Mouse (Mus musculus): ENCODE results near the gene Parvb.
A peak's percentile ranks its signal among the peaks of the same experiment; 100 is the strongest.
"Not testable (repeated sequence)": the region's sequence is repeated elsewhere in the genome, so short reads cannot be mapped to it uniquely, and the experiment has no call there.

Gene Parvb

DNA sequence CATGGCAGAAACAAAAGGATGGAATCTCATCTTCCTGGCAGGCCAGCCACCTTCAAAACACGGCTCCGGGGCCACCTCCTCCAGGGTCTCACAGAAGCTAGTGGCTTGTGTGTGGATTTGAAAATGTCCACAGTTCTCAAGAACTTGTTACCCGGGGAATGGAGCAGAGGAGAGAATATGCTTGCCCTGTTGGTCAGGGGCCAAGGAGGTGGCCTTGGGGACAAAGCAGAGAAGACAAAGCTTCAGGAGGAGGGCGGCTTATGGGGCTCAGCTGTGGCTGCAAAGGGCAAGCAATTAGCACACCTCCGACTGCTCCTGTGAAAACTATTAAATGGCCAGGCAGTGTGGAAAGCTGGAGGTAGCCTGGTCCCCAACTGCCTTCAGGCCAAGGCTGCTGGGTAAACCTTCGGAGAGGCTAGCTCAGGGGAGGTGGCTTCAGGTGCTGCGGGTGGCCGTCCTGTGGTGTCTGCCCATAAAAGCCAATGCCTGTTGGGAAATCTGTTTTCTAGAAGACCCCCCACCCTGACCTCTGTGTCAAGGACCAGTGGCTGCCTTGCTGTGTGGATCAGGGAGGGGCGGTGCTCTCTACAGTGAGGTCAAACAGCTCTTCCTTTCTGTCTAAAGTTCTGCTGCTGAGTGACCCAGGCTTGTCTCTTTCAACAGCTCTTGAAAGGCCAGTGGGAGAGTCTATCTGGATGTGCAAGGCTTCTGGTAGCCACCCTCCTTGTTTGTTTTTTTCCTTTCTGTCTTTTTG, 26.9 kb downstream of the Parvb start:
- no peak for DNase-seq (ENCODE audit: low spot score)

- DNase-seq (ENCODE audit: low spot score): peak; percentile 41
Observed at GRCm38 (mm10) chr15:84260123-84260822, 28.4 kb downstream of the Parvb start.

GRCm38 (mm10) chr15:84262630-84263029, 30.8 kb downstream of the Parvb start:
- no peak for DNase-seq (ENCODE audit: low spot score)

DNA sequence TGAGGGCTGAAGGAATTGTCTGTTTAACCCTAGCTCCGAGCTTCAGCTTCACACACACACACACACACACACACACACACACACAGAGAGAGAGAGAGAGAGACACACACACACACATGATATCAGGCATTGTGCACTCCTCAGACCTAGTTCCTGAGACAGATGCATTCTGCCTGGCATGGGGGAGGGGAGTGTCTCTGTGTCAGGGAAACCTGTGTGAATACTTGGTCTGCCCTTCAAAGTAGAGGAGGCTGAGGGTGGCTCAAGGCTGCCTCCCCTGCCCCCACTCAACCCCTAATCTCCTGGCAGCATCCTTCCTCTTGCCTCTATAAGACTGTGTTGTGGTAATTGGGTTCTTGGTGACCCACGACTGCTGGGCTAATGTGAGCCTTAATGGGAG, 31.7 kb downstream of the Parvb start:
- no peak for DNase-seq (ENCODE audit: low spot score)

DNA sequence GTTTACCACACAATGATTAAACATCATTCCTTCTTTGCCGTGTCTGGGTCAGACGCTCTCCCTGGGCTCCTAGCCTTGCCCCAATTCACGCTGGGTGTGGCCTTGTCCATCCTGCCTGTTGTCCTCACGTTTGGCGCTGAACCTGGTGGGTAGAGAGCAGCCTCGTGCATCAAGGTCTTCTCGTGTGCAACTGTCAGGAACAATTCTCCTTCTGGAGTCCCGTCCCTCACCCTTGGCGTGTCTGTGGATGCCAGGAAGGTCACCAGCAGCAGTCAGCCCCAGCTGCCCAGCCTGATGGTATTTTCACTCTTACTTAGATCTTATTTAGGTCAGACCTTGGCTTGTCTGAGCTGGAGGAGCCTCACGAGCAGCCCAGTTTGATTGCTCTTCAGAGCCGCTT, 33.3 kb downstream of the Parvb start:
- DNase-seq (ENCODE audit: low spot score): no peak

DNA sequence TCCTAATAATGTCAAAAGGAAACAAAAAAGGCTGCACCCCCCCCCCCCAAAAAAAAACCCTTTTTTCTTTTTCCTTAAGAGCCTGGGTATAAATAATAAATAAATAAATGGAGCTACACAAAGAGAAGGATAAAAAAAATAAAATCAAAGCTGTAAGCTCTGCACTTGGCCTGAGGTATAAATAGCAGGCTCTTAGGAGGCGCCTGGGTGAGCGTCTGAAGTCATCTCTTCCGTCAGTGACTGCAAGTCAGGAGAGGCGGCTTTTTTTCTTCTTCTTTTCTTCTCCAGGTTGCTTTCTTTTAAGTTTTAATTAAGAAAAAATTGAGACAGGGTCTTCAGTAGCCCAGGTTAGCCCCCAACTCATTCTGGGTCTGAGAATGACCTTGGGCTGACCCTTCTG, 34.4 kb downstream of the Parvb start:
- DNase-seq (ENCODE audit: low spot score): no peak

DNA sequence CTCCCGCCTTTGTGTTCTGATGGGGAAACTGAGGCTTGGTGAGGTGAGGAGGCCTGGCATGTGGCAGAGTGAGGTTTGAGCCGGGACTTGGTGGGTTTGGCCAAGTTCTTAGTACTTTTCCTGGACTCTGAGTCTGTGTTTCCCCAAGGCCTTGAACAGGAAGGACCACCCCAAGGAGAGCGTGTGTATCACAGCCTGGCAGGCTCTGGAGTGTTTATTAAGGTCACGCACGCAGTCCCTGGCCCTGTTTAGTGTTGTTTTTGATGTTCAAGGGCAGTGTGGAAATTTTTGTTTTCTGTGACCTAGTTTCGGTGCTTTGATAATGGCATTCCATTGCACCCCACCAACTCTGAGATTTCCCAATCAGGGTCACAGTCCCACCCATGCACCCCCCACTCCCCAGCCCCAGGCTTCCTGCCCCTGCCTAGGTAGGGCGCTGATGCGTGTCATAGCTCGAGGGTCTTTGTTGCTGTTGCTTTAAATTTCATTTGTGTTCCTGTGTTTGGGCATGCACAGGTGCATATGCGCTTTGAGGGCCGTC, 35.9 kb downstream of the Parvb start:
- DNase-seq (ENCODE audit: low spot score): no peak

- DNase-seq (ENCODE audit: low spot score): no peak
Observed at GRCm38 (mm10) chr15:84269107-84269633, 37.3 kb downstream of the Parvb start.

- DNase-seq (ENCODE audit: low spot score): no peak
Observed at GRCm38 (mm10) chr15:84270032-84270431, 38.2 kb downstream of the Parvb start.

DNA sequence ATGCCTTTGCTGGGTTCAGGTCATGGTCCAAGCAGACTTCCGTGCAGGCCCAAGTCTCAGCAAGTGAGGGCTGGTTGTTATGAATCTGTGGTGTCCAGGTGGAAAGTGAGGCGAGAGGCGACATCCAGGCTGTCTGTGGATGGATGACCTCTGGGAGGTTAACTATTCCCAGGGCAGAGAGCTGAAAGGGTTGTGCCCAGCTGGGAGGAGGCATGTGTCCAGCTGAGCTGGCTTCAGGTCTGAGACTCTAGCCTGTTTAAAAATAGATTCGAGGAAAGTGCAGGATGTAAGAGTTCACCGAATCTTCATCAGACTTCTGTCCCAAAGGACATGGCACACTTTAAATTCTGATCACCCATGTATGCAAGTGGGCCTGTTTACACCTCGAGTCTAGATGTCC, 38.6 kb downstream of the Parvb start:
- no peak for DNase-seq (ENCODE audit: low spot score)

GRCm38 (mm10) chr15:84276066-84276465, 44.2 kb downstream of the Parvb start:
- no peak for DNase-seq (ENCODE audit: low spot score)

GRCm38 (mm10) chr15:84278091-84278490, 46.2 kb downstream of the Parvb start:
- DNase-seq (ENCODE audit: low spot score): no peak

DNA sequence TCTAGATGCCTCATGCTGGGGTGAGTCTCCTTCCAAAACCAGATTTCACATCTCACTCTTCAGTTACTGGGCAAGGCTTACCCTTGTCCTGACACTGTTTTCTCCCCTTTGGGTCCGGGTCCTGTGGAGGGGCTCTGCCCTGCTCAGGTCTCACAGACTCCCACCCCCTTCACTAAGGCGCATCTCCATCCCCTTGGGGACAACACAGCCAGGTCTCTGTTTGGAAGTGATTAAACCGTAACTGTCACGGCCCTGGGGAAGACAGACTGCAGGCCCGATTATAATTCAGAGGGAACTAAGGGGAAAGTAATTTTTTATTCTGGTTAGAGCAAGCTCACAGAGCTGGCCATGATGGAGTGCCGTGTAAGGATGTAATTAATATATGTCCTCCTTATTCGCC, 46.8 kb downstream of the Parvb start:
- DNase-seq (ENCODE audit: low spot score): no peak

GRCm38 (mm10) chr15:84280309-84280708, 48.5 kb downstream of the Parvb start:
- no peak for DNase-seq (ENCODE audit: low spot score)

- no peak for DNase-seq (ENCODE audit: low spot score)
Observed at GRCm38 (mm10) chr15:84280712-84281347, 49.0 kb downstream of the Parvb start.

GRCm38 (mm10) chr15:84282206-84283085, 50.6 kb downstream of the Parvb start:
- no peak for DNase-seq (ENCODE audit: low spot score)

DNA sequence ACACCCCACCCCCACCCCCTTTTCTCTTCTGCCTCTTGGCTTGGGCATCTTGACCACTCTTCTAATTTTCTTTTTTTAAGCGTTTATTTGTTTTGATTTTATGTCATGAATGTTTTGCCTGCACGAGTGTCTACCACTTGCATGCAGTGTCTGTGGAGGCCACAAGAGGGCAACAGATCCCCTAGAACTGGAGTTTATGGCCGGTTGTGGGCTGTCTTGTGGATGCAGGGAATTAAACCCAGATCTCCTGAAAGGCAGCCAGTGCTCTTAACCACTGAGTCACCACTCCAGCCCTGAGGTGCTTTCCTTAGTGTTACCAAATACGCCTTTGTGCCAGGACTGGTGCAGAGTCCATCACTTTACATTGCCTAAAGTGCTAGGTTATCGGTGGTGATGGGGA, 52.2 kb downstream of the Parvb start:
- no peak for DNase-seq (ENCODE audit: low spot score)

GRCm38 (mm10) chr15:84285453-84285852, 53.6 kb downstream of the Parvb start:
- no peak for DNase-seq (ENCODE audit: low spot score)

DNA sequence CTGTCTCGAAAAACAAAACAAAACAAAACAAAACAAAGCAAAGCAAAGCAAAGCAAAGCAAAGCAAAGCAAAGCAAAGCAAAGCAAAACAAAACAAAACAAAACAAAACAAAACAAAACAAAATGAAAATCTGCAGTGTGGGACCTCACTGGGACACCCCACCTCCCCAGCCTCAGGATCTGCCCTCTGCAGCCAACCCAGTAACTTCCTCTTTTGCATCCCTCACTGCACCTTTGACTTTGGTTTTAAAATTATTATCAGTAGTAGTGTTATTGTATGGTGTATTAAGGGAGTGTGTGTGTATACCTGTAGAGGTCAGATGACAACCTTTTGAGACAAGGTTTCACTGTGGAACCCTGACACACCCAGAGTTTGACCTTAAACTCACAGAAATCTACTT, 57.1 kb downstream of the Parvb start:
- DNase-seq (ENCODE audit: low spot score): not testable (repeated sequence)

DNA sequence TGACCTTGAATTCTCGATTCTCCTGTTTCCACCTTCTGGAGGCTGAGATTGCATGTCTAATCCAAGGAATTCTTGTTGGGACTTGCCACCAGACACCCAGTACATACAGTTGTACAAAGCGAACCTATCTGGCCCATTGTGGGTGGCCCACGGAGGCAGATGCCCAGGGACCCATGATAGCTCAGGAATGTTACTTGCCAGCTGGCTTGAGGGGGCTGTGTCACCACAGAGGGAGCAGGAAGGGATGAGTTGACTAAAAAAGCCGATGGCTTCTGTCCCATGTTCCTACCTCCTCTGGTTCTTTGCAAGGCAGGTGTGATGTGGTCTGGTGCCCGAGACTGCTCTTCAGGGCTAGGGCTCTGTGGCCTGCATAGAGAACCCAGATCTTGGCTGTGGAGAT, 59.3 kb downstream of the Parvb start:
- DNase-seq (ENCODE audit: low spot score): no peak

- no peak for DNase-seq (ENCODE audit: low spot score)
Observed at GRCm38 (mm10) chr15:84293590-84293989, 61.7 kb downstream of the Parvb start.

GRCm38 (mm10) chr15:84294391-84294790, 62.5 kb downstream of the Parvb start:
- DNase-seq (ENCODE audit: low spot score): no peak

All from yolk sac, embryonic 10.5 days (tissue).